Mouse (Mus musculus) cortical plate, adult 2 months (tissue): ENCODE measurements around the gene Grip1.

Source experiments
- CTCF ChIP-seq: fragments of 200-500 bp; IDR thresholded peaks from 2 replicates; pipeline ENCODE4 v1.5.1; 2011; ENCODE audit warnings: mild to moderate bottlenecking, control low read depth, low read length; ENCODE audit not compliant: insufficient read depth; ENCODE audit errors: extremely low read depth
- POLR2A ChIP-seq: fragments of 200-500 bp; IDR thresholded peaks from 2 replicates; pipeline ENCODE4 v1.6.1; 2011; ENCODE audit warnings: mild to moderate bottlenecking, low read length, control low read depth; ENCODE audit not compliant: insufficient read depth; ENCODE audit errors: extremely low read depth

GRCm38 (mm10) chr10:119886681-119887080 is 433.1 kb downstream of the Grip1 start:
- TF ChIP-seq CTCF = no peak
- TF ChIP-seq POLR2A = no peak
